Mouse (Mus musculus) ovary, postnatal 14 days (tissue): ENCODE measurements at regions not wholly inside any gene's neighbourhood (a gene's known extent, or its start where the extent isn't known, plus 50 kb on each side); places are given as distances from the start of the nearest gene placed in this dataset.

Source experiments
- DNase-seq: peaks from one replicate; pipeline ENCODE4 v3.0.0; 2022; ENCODE audit warnings: low spot score

GRCm38 (mm10) chr7:73325503-73325902, 49.8 kb upstream of the Rgma start:
- DNase-seq, result no peak
